Mouse (Mus musculus): ENCODE measurements around the gene Ormdl1. TPM values are rescaled to one million over a fixed set of nuclear protein-coding genes. Genes with fewer than 3 reads are reported as not detected.

Gene Ormdl1
- polyA plus RNA-seq, 1 experiment from 2014 or later = 90.4 TPM

DNA sequence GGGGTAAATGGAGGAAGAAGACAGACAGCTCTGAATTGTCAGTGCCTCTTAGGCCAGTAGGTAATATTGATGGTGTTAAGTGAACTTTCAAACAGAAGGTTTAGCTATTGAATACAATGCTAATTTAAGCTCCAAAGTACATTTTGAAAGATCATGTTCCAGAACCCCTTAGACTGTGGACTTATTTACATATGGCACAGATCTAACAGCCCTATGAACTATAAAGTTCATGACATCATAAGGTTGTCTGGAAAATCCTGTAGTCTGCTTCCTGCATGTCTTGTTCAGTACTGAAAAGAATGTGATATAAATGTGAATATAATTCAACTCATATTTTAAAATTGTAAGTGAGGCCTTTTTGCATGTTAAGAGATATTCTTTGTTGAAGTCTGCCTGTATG is 62.1 kb downstream of the Ormdl1 start:
- DNase-seq (ENCODE audit: low spot score) = no peak
- no peak overlapping the region for H3K27ac ChIP-seq (ENCODE audit: low read depth, low read length)
- H3K27me3 ChIP-seq (ENCODE audit: control insufficient read depth, insufficient read depth, low read length) = no peaks in the 10 kb centered on the region
- no peak overlapping the region for H3K4me3 ChIP-seq (ENCODE audit: low read depth, low read length)
- no peak overlapping the region for H3K4me2 ChIP-seq (replicated peaks; ENCODE audit: low read depth, low read length)
- H3K9ac ChIP-seq (ENCODE audit: low read depth, low read length) = no peak overlapping the region
- no peaks in the 10 kb centered on the region for H3K9me3 ChIP-seq (ENCODE audit: control insufficient read depth, low read length)
- ATAC-seq (ENCODE audit: low FRiP score) = no peak
- H3K4me1 ChIP-seq (replicated peaks; ENCODE audit: control insufficient read depth, insufficient read depth, low read length) = no peaks in the 10 kb centered on the region
- no peaks in the 10 kb centered on the region for H3K36me3 ChIP-seq (ENCODE audit: control insufficient read depth, insufficient read depth, low read length)

Other genes with a start within 250 kb of the Ormdl1 start
- gene Mstn, start 235.5 kb upstream of the Ormdl1 start, polyA plus RNA-seq (2014; fragmentation: Nextera tagmentation; extraction: Ambion mirVana) = 1.5 and 1.9 TPM in 2 replicates
- gene 1700019A02Rik, start 109.5 kb upstream of the Ormdl1 start, polyA plus RNA-seq (2014; fragmentation: Nextera tagmentation; extraction: Ambion mirVana) = not detected in 2 replicates
- gene Pms1, start 77 bp upstream of the Ormdl1 start, polyA plus RNA-seq (2014; fragmentation: Nextera tagmentation; extraction: Ambion mirVana) = 21.0 and 23.8 TPM in 2 replicates
- not detected in 2 replicates for gene Gm28778, start within 50 bp of the Ormdl1 start, polyA plus RNA-seq (2014; fragmentation: Nextera tagmentation; extraction: Ambion mirVana)
- gene Osgepl1, start 16.5 kb downstream of the Ormdl1 start, polyA plus RNA-seq (2014; fragmentation: Nextera tagmentation; extraction: Ambion mirVana) = 29.4 and 29.9 TPM in 2 replicates
- gene Asdurf, start 55.5 kb downstream of the Ormdl1 start, polyA plus RNA-seq (2014; fragmentation: Nextera tagmentation; extraction: Ambion mirVana) = not detected in 2 replicates
- gene Gm28551, start 55.6 kb downstream of the Ormdl1 start, polyA plus RNA-seq (2014; fragmentation: Nextera tagmentation; extraction: Ambion mirVana) = 0.91 and 1.0 TPM in 2 replicates
- gene Asnsd1, start 55.7 kb downstream of the Ormdl1 start, polyA plus RNA-seq (2014; fragmentation: Nextera tagmentation; extraction: Ambion mirVana) = 110 TPM in 2 replicates